Mouse (Mus musculus) midbrain, postnatal 0 days (tissue): Measurements from ENCODE around the gene Tbx5. TPM values are rescaled to one million over a fixed set of nuclear protein-coding genes. Genes with fewer than 3 reads are reported as not detected.
A peak's percentile ranks its signal among the peaks of the same experiment; 100 is the strongest.

ENCODE experiments used
- ATAC-seq: fragments of 200-750 bp; cut with Nextera tagmentation; 2 replicates; pipeline ENCODE4 v1.8.0; 2017; ENCODE audit warnings: moderate number of reproducible peaks, mild to moderate bottlenecking, moderate TSS enrichment, moderate library complexity; ENCODE audit not compliant: low FRiP score
- DNase-seq: peaks from one replicate; pipeline ENCODE4 v3.0.0-alpha.2; 2015; ENCODE audit warnings: low spot score
- H3K27ac ChIP-seq: fragments of 300-500 bp; sonication (generic); 2 replicates; pipeline ENCODE4 v1.5.1; 2014; ENCODE audit warnings: low read depth, mild to moderate bottlenecking, low read length, mixed read lengths
- H3K27me3 ChIP-seq: fragments of 300-500 bp; sonication (generic); 2 replicates; pipeline ENCODE4 v1.6.1; 2014; ENCODE audit warnings: low read length, control low read depth, mixed read lengths; ENCODE audit not compliant: insufficient read depth
- H3K36me3 ChIP-seq: fragments of 300-500 bp; sonication (generic); 2 replicates; pipeline ENCODE4 v1.6.1; 2014; ENCODE audit warnings: low read length, control low read depth, mixed read lengths; ENCODE audit not compliant: insufficient read depth
- H3K4me1 ChIP-seq: fragments of 300-500 bp; sonication (generic); 2 replicates; pipeline ENCODE4 v1.6.1; 2014; ENCODE audit warnings: mild to moderate bottlenecking, control low read depth, antibody characterized with exemption, low read length, mixed read lengths; ENCODE audit not compliant: insufficient read depth
- H3K4me2 ChIP-seq: fragments of 300-500 bp; sonication (generic); 2 replicates; pipeline ENCODE4 v1.6.1; 2014; ENCODE audit warnings: low read depth, mild to moderate bottlenecking, low read length, mixed read lengths; ENCODE audit not compliant: poor library complexity, severe bottlenecking
- H3K4me3 ChIP-seq: fragments of 300-500 bp; sonication (generic); 2 replicates; pipeline ENCODE4 v1.5.1; 2014; ENCODE audit warnings: low read depth, mild to moderate bottlenecking, low read length, moderate library complexity
- H3K9ac ChIP-seq: fragments of 300-500 bp; sonication (generic); replicated peaks from 2 replicates; pipeline ENCODE4 v1.6.1; 2014; ENCODE audit warnings: mild to moderate bottlenecking, low read length, moderate library complexity, mixed read lengths; ENCODE audit not compliant: poor library complexity, severe bottlenecking
- H3K9me3 ChIP-seq: fragments of 300-500 bp; sonication (generic); 2 replicates; pipeline ENCODE4 v1.6.1; 2016; ENCODE audit warnings: low read length, control low read depth
- CTCF ChIP-seq: IDR thresholded peaks from 2 replicates; pipeline ENCODE4 v1.5.1; 2016; ENCODE audit warnings: antibody characterized with exemption, mild to moderate bottlenecking
- WGBS: fragments of 180-500 bp; shearing (Covaris S2); extraction: QIAGEN DNeasy Blood & Tissue Kit; methylation state at CpG from one replicate; pipeline ENCODE4 v1.1.7; 2014; 5-methylcytosine and 5-hydroxymethylcytosine counted together
- polyA plus RNA-seq: library from polyadenylated mRNA; unstranded; fragments of >200 nt; fragmentation: Nextera tagmentation; extraction: Ambion mirVana; gene quantifications from 2 replicates; pipeline ENCODE4 v1.2.1, GENCODE M21; 2015
- total RNA-seq: library from RNA; depleted of rRNA; stranded (reverse); fragments of >200 nt; gene quantifications from 2 replicates; pipeline ENCODE4 v1.2.3, GENCODE M21; 2014

Gene Tbx5
- total and polyA plus RNA-seq, 2 experiments from 2014 or later: 0.04 TPM; not detected in 1

DNA sequence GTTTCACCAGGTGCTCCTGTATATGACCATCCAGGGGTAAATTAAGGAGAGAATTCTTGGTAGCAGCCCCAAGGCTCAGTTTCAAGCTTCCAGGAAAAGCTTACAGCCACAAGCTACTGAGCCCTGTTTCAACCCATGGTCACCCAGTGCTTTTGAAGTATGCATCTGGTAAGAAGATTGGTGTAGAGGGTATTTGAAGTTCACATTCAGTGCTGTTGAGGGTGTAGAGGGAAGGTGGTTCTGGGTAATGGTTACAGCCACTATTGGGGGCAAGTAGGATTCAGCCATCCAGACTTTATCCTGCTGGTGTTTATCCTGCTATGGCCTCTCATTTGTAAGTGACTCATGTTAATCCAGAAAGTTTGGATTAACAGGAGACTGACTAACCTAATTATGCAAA, 26.0 kb upstream of the Tbx5 start:
- no peak for ATAC-seq
- Histone ChIP-seq H3K4me3 (no peak overlapping the region), H3K27ac (no peak overlapping the region), H3K4me1 (no peaks in the 10 kb centered on the region), H3K36me3 (no peaks in the 10 kb centered on the region), H3K9ac (no peak overlapping the region), H3K27me3 (peaks cover 94% of the 10 kb centered on the region), H3K9me3 (no peaks in the 10 kb centered on the region), H3K4me2 (no peak overlapping the region)
- no peak for TF ChIP-seq CTCF
- DNase-seq: no peak

DNA sequence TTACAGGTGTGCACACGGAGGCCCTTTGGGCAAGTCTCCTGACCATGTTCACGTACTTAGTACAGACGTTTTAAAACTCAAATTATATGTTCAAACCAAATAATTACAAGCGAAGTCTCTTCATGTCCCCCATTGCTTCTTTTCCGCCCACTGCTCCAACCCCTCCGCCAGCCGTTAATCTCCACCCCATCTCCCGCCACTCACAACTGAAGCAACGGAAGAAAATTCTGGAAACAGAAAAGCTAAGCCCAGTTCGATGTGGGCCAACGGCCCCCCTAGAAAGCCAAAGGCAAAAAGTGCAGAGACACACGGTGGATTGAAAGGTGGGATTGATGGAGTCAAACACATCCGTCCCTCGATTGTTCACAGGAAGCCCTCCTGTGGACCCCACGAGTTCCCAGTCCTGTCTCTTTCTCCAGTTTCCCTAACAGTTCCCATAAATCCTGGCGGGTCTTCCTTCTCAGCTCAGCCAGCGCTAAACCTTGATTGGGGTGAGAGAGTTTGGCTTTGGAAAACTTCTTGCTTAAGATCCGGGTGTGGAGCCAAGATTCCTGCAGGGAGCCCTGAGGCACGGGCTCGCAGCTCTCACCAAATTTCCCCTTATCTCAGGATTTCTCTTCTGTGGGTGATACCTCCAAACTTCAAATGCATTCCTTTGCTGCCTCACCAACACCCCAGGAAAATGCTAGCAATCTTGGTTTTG, 24.8 kb upstream of the Tbx5 start:
- no peak overlapping the region for H3K27ac ChIP-seq
- TF ChIP-seq CTCF: no peak
- H3K27me3 ChIP-seq: peaks cover 89% of the 10 kb centered on the region
- H3K4me2 ChIP-seq: no peak overlapping the region
- no peak overlapping the region for H3K4me3 ChIP-seq
- ATAC-seq: no peak
- no peaks in the 10 kb centered on the region for H3K4me1 ChIP-seq
- no peak overlapping the region for H3K9ac ChIP-seq
- H3K36me3 ChIP-seq: no peaks in the 10 kb centered on the region
- H3K9me3 ChIP-seq: no peaks in the 10 kb centered on the region
- 1% methylated on average over 20 of the region's 20 CpGs for WGBS
- no peak for DNase-seq

DNA sequence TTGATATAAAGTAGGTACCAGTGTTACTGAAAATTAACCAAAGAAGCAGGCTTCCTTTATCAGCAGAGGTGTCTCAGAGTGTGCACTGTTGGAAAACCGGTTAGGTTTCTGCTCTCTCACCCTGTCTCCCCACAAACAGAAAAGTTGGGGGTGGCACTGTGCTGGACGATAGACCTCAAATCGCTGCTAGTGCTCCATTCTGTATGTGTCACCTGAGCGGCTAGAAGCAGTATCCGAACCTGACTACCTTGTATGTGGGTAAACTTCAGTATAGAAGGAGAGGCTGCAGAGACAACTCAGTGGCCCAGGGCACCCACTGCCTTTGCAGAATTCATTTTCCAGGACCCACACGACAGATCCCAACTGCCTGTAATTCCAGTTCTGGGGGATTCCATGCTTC, 23.8 kb upstream of the Tbx5 start:
- Histone ChIP-seq H3K4me2 (no peak overlapping the region), H3K9ac (no peak overlapping the region), H3K9me3 (no peaks in the 10 kb centered on the region), H3K4me3 (no peak overlapping the region), H3K4me1 (no peaks in the 10 kb centered on the region), H3K36me3 (no peaks in the 10 kb centered on the region), H3K27ac (no peak overlapping the region), H3K27me3 (peaks cover 86% of the 10 kb centered on the region)
- WGBS: 37% methylated on average over 6 of the region's 6 CpGs
- no peak for TF ChIP-seq CTCF
- no peak for ATAC-seq
- DNase-seq: no peak

DNA sequence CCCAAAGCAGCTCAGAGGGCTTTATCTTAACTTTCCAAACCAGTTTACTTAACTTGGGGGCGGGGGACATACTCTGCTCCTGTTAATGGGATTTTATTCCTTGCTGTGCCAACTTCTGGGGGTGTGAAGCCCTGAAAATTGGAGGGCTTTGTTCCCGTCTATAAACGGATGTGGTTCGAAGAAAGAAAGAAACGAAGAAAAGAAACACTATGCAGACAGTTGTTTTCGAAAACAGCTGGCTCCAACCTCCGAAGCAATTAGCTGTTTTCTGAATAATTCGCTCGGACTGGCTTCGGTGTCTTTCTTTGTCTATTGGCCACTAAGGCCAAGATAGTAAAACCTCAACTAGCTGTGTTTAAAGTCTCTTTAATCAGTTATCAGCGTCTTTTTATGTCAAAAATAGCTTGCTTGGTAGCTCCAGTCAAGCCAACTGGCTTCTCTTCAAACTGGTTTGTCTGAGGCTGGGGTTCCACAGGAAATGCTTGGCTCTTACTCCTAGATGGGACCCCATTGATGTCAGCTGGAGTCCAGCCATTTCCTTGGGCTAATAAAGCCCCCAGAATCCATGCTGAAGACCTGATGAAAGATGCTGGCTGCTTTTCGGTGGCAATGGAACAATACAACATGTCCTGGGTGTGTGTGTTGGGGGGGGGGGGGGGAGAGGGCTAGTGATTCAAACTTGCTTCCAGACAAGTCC, 21.3 kb upstream of the Tbx5 start:
- Histone ChIP-seq H3K27me3 (peaks cover 70% of the 10 kb centered on the region), H3K9me3 (no peaks in the 10 kb centered on the region), H3K9ac (no peak overlapping the region), H3K4me3 (no peak overlapping the region), H3K4me2 (no peak overlapping the region), H3K27ac (no peak overlapping the region), H3K36me3 (no peaks in the 10 kb centered on the region), H3K4me1 (no peaks in the 10 kb centered on the region)
- TF ChIP-seq CTCF: no peak
- no peak for DNase-seq
- no peak for ATAC-seq
- WGBS: 60% methylated on average over 12 of the region's 12 CpGs

DNA sequence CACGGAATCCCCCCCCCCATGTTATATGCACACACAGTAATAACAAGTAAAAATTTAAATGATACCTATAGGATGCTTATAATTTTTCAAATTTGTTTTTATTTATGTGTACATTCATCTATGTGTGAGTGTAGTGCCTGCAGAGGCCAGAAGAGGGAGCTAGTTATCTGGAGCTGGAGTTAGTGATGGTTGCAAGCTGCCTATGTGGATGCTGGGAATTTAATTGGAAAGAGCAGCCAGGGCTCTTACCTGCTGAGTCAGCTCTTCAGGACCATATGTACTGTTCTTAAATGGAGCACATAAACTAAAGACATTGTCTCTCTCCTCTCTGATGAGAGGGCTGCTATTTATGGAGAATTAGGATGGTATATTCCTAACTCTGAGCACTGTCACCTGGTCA, 17.2 kb upstream of the Tbx5 start:
- no peak overlapping the region for H3K9ac ChIP-seq
- H3K4me3 ChIP-seq: no peak overlapping the region
- WGBS: 62% methylated on average over 1 of the region's 1 CpGs
- no peaks in the 10 kb centered on the region for H3K4me1 ChIP-seq
- peaks cover 40% of the 10 kb centered on the region for H3K27me3 ChIP-seq
- no peaks in the 10 kb centered on the region for H3K9me3 ChIP-seq
- DNase-seq (no peak), ATAC-seq (no peak)
- no peak overlapping the region for H3K4me2 ChIP-seq
- H3K36me3 ChIP-seq: no peaks in the 10 kb centered on the region
- no peak overlapping the region for H3K27ac ChIP-seq
- peak; percentile 29; the same call in 1 of the 2 replicates for TF ChIP-seq CTCF

DNA sequence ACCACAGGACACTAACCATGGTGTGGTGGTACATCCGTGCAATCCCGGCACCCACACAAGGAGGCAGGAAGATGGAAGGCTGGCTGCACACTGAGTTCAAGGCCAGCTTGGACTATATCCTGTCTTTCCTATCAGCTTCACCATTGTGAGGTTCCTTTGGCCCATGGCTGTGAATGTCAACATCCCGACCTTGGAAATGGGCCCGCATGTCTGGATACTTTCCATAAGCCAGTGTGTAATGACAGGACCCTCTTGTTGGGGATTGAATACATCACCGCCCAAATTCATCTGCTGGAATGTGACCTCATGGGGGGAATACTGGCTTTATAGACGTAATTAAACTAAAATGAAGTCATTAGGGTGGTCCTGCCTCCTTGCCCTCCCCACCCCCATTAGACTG, 12.0 kb upstream of the Tbx5 start:
- 85% methylated on average over 6 of the region's 6 CpGs for WGBS
- no peak overlapping the region for H3K27ac ChIP-seq
- DNase-seq: no peak
- H3K9ac ChIP-seq: no peak overlapping the region
- H3K36me3 ChIP-seq: no peaks in the 10 kb centered on the region
- no peak for ATAC-seq
- peaks cover 29% of the 10 kb centered on the region for H3K27me3 ChIP-seq
- no peak for TF ChIP-seq CTCF
- no peaks in the 10 kb centered on the region for H3K4me1 ChIP-seq
- H3K9me3 ChIP-seq: no peaks in the 10 kb centered on the region
- no peak overlapping the region for H3K4me3 ChIP-seq
- H3K4me2 ChIP-seq: no peak overlapping the region
